Mouse (Mus musculus): ENCODE results near the gene Cypt2. TPM values are rescaled to one million over a fixed set of nuclear protein-coding genes. Genes with fewer than 3 reads are reported as not detected.
"Not testable (repeated sequence)": the region's sequence is repeated elsewhere in the genome, so short reads cannot be mapped to it uniquely, and the experiment has no call there.

Gene Cypt2
- polyA plus RNA-seq (2012; rRNA removed): not detected in 2 replicates

DNA sequence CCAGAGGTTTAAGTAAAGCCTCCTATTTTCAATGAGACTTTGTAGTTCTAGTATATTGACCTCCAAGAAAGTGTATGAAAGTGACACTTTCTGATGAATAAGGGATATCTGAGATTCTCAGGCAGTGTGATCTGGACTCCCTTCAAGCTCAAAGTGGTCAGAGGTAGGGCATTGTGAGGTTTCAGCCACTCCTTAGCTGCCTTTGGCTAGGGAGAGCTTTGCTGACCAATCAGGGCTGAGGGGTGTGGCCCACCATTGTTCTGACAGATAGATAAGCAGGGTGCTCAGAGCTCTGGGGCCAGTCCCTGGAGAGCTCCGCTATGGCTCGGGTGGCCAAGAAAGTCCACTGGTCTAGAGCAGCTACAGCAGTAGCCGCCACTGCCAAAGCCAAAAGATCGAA lies at the start of gene Cypt2:
Cypt2 (plus strand) TSS at position 301 of the 400 bp plus-strand sequence.
- not testable (repeated sequence) for DNase-seq (ENCODE audit: low read depth)

DNA sequence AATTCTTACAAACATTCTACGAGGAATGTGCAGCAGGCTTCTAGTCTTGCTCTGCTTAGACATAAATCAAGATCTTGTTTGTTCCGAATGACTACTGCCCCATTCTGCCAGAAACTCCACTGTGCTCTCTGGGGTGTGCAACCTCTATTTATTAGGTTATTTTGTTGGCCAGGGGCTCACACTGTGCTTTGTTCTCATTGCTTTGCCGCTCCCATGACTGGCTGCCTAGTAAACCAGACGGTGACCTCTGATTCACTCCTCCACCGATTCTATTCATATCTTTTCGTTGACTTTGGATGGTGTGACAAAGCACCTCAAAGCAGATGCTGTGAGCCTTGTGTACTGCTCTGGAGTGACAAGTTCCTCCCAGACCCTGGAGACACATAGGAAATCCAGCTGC lies 46.7 kb downstream of the Cypt2 start:
- no peak for DNase-seq (ENCODE audit: low read depth)
- TF ChIP-seq POLR2A (IDR thresholded peaks at IDR 0.05; ENCODE audit: borderline replicate concordance, extremely low read depth, insufficient read depth, insufficient read length, poor library complexity, severe bottlenecking): no peak

Data from brain, embryonic 14.5 days (tissue).